Mouse (Mus musculus): ENCODE data around the gene Ifna2. TPM values are rescaled to one million over a fixed set of nuclear protein-coding genes. Genes with fewer than 3 reads are reported as not detected.

The Ifna2 gene
- total RNA-seq, 1 experiment from 2014 or later: not detected

- no peak for ATAC-seq (ENCODE audit: extremely low read depth, insufficient number of reproducible peaks, low FRiP score, poor library complexity, severe bottlenecking)
Measured at GRCm38 (mm10) chr4:88680362-88680761, 3.4 kb downstream of the Ifna2 start.

- no peak for ATAC-seq (ENCODE audit: extremely low read depth, insufficient number of reproducible peaks, low FRiP score, poor library complexity, severe bottlenecking)
Measured at GRCm38 (mm10) chr4:88676824-88677223, 6.9 kb downstream of the Ifna2 start, which contains the start of gene Ifna16. Gene Ifna16 (minus strand): TSS chr4:88676924.

GRCm38 (mm10) chr4:88655461-88655860, 28.3 kb downstream of the Ifna2 start:
- ATAC-seq (ENCODE audit: extremely low read depth, insufficient number of reproducible peaks, low FRiP score, poor library complexity, severe bottlenecking): no peak

GRCm38 (mm10) chr4:88653644-88654043, 30.1 kb downstream of the Ifna2 start:
- no peak for ATAC-seq (ENCODE audit: extremely low read depth, insufficient number of reproducible peaks, low FRiP score, poor library complexity, severe bottlenecking)

DNA sequence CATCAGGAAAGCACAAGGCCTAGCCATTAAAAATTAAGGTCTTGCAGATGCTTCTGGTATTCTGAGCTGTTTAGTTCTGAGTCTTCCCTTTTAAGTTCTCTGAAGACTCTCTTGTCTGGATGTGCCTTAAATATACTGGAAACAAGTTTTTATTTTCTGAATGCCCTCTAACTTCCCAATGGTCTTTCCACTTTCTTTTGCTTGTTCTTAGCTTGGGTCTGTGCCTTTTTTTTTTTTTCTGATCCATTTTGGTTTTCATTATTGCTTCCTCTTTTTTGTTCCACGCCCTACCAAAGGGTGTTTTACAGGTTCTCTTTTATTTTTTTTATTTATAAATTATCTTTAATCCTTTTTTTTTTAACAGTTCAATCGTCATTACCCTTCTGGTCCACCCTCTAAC, 39.4 kb downstream of the Ifna2 start, which contains the start of gene Ifna13:
TSS of gene Ifna13 (minus strand) at position 101 of the 400 bp plus-strand sequence.
- no peak for ATAC-seq (ENCODE audit: extremely low read depth, insufficient number of reproducible peaks, low FRiP score, poor library complexity, severe bottlenecking)

DNA sequence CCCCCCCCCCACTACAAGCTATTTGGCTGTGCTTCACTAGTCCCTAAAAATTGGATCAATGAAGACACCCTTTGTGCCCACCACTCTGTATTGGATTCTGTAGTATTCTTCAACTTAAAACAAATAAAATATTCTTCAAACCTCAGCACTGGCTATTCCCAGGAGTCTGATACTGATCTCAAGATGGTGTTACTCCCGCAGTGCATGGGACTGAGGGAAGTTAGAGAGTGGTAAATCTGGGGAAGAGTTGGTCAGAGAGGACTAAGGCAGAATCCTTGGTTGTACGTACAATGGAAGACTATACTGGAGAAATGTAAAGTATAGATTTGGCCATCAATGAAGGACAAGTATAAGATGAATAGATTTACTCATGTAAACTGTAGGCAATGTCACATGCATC, 41.2 kb downstream of the Ifna2 start:
- no peak for ATAC-seq (ENCODE audit: extremely low read depth, insufficient number of reproducible peaks, low FRiP score, poor library complexity, severe bottlenecking)

- peak; percentile 100 for ATAC-seq (ENCODE audit: extremely low read depth, insufficient number of reproducible peaks, low FRiP score, poor library complexity, severe bottlenecking)
Measured at GRCm38 (mm10) chr4:88641077-88641831, 42.5 kb downstream of the Ifna2 start.

- ATAC-seq (ENCODE audit: extremely low read depth, insufficient number of reproducible peaks, low FRiP score, poor library complexity, severe bottlenecking): no peak
Measured at GRCm38 (mm10) chr4:88640704-88641076, 43.0 kb downstream of the Ifna2 start.

DNA sequence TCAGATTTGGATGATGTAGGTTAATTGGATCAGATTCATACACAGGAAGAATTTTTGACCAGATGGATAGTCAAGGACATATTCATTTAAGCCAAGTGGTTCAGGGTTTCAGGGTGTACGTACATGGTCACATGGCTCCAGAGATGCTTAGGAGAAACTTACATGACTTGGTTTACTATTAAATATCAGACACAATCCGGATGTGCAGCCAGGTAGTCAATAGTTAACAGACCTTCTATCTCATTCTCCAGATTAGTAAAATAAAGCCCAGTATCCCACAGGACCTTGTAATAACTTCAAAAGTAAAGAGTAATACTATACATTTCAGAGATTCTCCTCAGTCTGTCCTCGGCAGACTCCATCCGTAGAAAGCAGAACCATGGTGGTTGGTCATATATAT, 49.4 kb downstream of the Ifna2 start, which contains the start of gene C87499:
TSS of gene C87499 (minus strand) at position 101 of the 400 bp plus-strand sequence.
- ATAC-seq (ENCODE audit: extremely low read depth, insufficient number of reproducible peaks, low FRiP score, poor library complexity, severe bottlenecking): no peak

Other genes starting within 250 kb of the Ifna2 start
- 68.3 and 71.2 TPM in 2 replicates for gene Hacd4, start 245.0 kb downstream of the Ifna2 start, total RNA-seq (2017)
- not detected in 2 replicates for gene Ifnb1, start 161.1 kb downstream of the Ifna2 start, total RNA-seq (2017)
- gene Ifna15, start 125.7 kb downstream of the Ifna2 start, total RNA-seq (2017): not detected in 2 replicates
- not detected in 2 replicates for gene Ifna14, start 112.1 kb downstream of the Ifna2 start, total RNA-seq (2017)
- gene Ifna9, start 91.5 kb downstream of the Ifna2 start, total RNA-seq (2017): not detected in 2 replicates
- gene Ifna12, start 80.5 kb downstream of the Ifna2 start, total RNA-seq (2017): not detected in 2 replicates
- not detected in 2 replicates for gene C87499, start 49.5 kb downstream of the Ifna2 start, total RNA-seq (2017)
- not detected in 2 replicates for gene Ifna13, start 39.5 kb downstream of the Ifna2 start, total RNA-seq (2017)
- gene Ifna16, start 7.0 kb downstream of the Ifna2 start, total RNA-seq (2017): not detected in 2 replicates
- not detected in 2 replicates for gene Ifnab, start 7.4 kb upstream of the Ifna2 start, total RNA-seq (2017)
- gene Gm26566, start 37.9 kb upstream of the Ifna2 start, total RNA-seq (2017): 0.93 TPM in 1 of 2 replicates, not detected in the other
- 45.5 and 48.4 TPM in 2 replicates for gene Klhl9, start 38.6 kb upstream of the Ifna2 start, total RNA-seq (2017)
- gene Gm13271, start 71.0 kb upstream of the Ifna2 start, total RNA-seq (2017): not detected in 2 replicates
- 0.35 TPM in 1 of 2 replicates, not detected in the other for gene Gm13283, start 76.2 kb upstream of the Ifna2 start, total RNA-seq (2017)
- not detected in 2 replicates for gene Gm13290, start 89.9 kb upstream of the Ifna2 start, total RNA-seq (2017)
- gene Gm13289, start 93.0 kb upstream of the Ifna2 start, total RNA-seq (2017): not detected in 2 replicates
- not detected in 2 replicates for gene Gm13272, start 95.9 kb upstream of the Ifna2 start, total RNA-seq (2017)
- not detected in 2 replicates for gene Ifnz, start 98.2 kb upstream of the Ifna2 start, total RNA-seq (2017)
- not detected in 2 replicates for gene Gm13276, start 101.8 kb upstream of the Ifna2 start, total RNA-seq (2017)
- not detected in 2 replicates for gene Gm13277, start 104.7 kb upstream of the Ifna2 start, total RNA-seq (2017)
- gene Gm13278, start 107.6 kb upstream of the Ifna2 start, total RNA-seq (2017): not detected in 2 replicates
- not detected in 2 replicates for gene Gm13275, start 110.6 kb upstream of the Ifna2 start, total RNA-seq (2017)
- gene Gm13279, start 113.5 kb upstream of the Ifna2 start, total RNA-seq (2017): not detected in 2 replicates
- not detected in 2 replicates for gene Gm13285, start 115.8 kb upstream of the Ifna2 start, total RNA-seq (2017)
- not detected in 2 replicates for gene Gm13287, start 119.3 kb upstream of the Ifna2 start, total RNA-seq (2017)
- not detected in 2 replicates for gene Gm13288, start 121.6 kb upstream of the Ifna2 start, total RNA-seq (2017)
- gene Ifna7, start 132.3 kb upstream of the Ifna2 start, total RNA-seq (2017): not detected in 2 replicates
- gene Ifna11, start 136.0 kb upstream of the Ifna2 start, total RNA-seq (2017): not detected in 2 replicates
- not detected in 2 replicates for gene Ifna6, start 143.5 kb upstream of the Ifna2 start, total RNA-seq (2017)
- gene Ifna5, start 151.6 kb upstream of the Ifna2 start, total RNA-seq (2017): not detected in 2 replicates
- gene Ifna4, start 157.9 kb upstream of the Ifna2 start, total RNA-seq (2017): not detected in 2 replicates
- not detected in 2 replicates for gene Ifna1, start 166.2 kb upstream of the Ifna2 start, total RNA-seq (2017)
- gene Ifne, start 196.3 kb upstream of the Ifna2 start, total RNA-seq (2017): not detected in 2 replicates

All from neutrophil, adult 5-6 weeks (primary cell).